Mouse (Mus musculus) lung, postnatal 0 days (tissue): ENCODE results near the gene Pde1a. TPM values are rescaled to one million over a fixed set of nuclear protein-coding genes. Genes with fewer than 3 reads are reported as not detected.

ENCODE experiments used
- ATAC-seq: fragments of 200-750 bp; cut with Nextera tagmentation; 2 replicates; pipeline ENCODE4 v1.8.0; 2017; ENCODE audit warnings: moderate library complexity
- DNase-seq: peaks from one replicate; pipeline ENCODE4 v3.0.0-alpha.2; 2016; ENCODE audit warnings: low spot score
- H3K27ac ChIP-seq: fragments of 300-500 bp; sonication (generic); 2 replicates; pipeline ENCODE4 v1.5.1; 2014; ENCODE audit warnings: antibody characterized with exemption, mild to moderate bottlenecking, low read length, mixed read lengths
- H3K27me3 ChIP-seq: fragments of 300-500 bp; sonication (generic); replicated peaks from 2 replicates; pipeline ENCODE4 v1.6.1; 2014; ENCODE audit warnings: low read length, mixed read lengths; ENCODE audit not compliant: insufficient read depth
- H3K36me3 ChIP-seq: fragments of 300-500 bp; sonication (generic); 2 replicates; pipeline ENCODE4 v1.6.1; 2014; ENCODE audit warnings: low read length, mixed read lengths; ENCODE audit not compliant: insufficient read depth
- H3K4me1 ChIP-seq: fragments of 300-500 bp; sonication (generic); 2 replicates; pipeline ENCODE4 v1.6.1; 2014; ENCODE audit warnings: antibody characterized with exemption, low read depth, low read length, mixed read lengths; ENCODE audit not compliant: insufficient read depth
- H3K4me2 ChIP-seq: fragments of 300-500 bp; sonication (generic); replicated peaks from 2 replicates; pipeline ENCODE4 v1.6.1; 2014; ENCODE audit warnings: low read depth, mild to moderate bottlenecking, low read length, moderate library complexity, mixed read lengths
- H3K4me3 ChIP-seq: fragments of 300-500 bp; sonication (generic); 2 replicates; pipeline ENCODE4 v1.5.1; 2014; ENCODE audit warnings: low read depth, low read length
- H3K9ac ChIP-seq: fragments of 300-500 bp; sonication (generic); replicated peaks from 2 replicates; pipeline ENCODE4 v1.6.1; 2014; ENCODE audit warnings: low read depth, mild to moderate bottlenecking
- H3K9me3 ChIP-seq: fragments of 300-500 bp; sonication (generic); 2 replicates; pipeline ENCODE4 v1.6.1; 2016; ENCODE audit warnings: low read length, mixed read lengths
- CTCF ChIP-seq: IDR thresholded peaks from 2 replicates; pipeline ENCODE4 v1.5.1; 2016; ENCODE audit warnings: antibody characterized with exemption, mild to moderate bottlenecking
- EP300 ChIP-seq: IDR thresholded peaks from 2 replicates; pipeline ENCODE4 v1.6.1; 2016; ENCODE audit warnings: antibody characterized with exemption, mild to moderate bottlenecking, control low read depth
- WGBS: fragments of 180-500 bp; shearing (Covaris S2); extraction: QIAGEN DNeasy Blood & Tissue Kit; methylation state at CpG from one replicate; pipeline ENCODE4 v1.1.7; 2014; 5-methylcytosine and 5-hydroxymethylcytosine counted together
- polyA plus RNA-seq: library from polyadenylated mRNA; unstranded; fragments of >200 nt; fragmentation: Nextera tagmentation; extraction: Ambion mirVana; gene quantifications from 2 replicates; pipeline ENCODE4 v1.2.1, GENCODE M21; 2015

Gene Pde1a
- polyA plus RNA-seq, 1 experiment from 2014 or later: 13.5 TPM

GRCm38 (mm10) chr2:80029051-80029450 lies 100.2 kb downstream of the Pde1a start:
- H3K36me3 ChIP-seq: no peaks in the 10 kb centered on the region
- no peak overlapping the region for H3K9ac ChIP-seq
- no peak overlapping the region for H3K4me3 ChIP-seq
- TF ChIP-seq EP300: no peak
- TF ChIP-seq CTCF: no peak
- H3K27me3 ChIP-seq: no peaks in the 10 kb centered on the region
- no peaks in the 10 kb centered on the region for H3K4me1 ChIP-seq
- H3K27ac ChIP-seq: no peak overlapping the region
- 59% methylated on average over 2 of the region's 2 CpGs for WGBS
- no peak for DNase-seq
- H3K9me3 ChIP-seq: no peaks in the 10 kb centered on the region
- ATAC-seq: no peak
- H3K4me2 ChIP-seq: no peak overlapping the region

GRCm38 (mm10) chr2:80026053-80026452 lies 103.2 kb downstream of the Pde1a start:
- Histone ChIP-seq H3K27ac (no peak overlapping the region), H3K27me3 (no peaks in the 10 kb centered on the region), H3K9ac (no peak overlapping the region), H3K4me2 (no peak overlapping the region), H3K9me3 (no peaks in the 10 kb centered on the region), H3K4me3 (no peak overlapping the region), H3K4me1 (no peaks in the 10 kb centered on the region), H3K36me3 (no peaks in the 10 kb centered on the region)
- 87% methylated on average over 1 of the region's 1 CpGs for WGBS
- ATAC-seq: no peak
- DNase-seq: no peak
- TF ChIP-seq CTCF: no peak
- TF ChIP-seq EP300: no peak

- TF ChIP-seq EP300 (no peak), CTCF (no peak)
- no peak for ATAC-seq
Observed at GRCm38 (mm10) chr2:80025597-80025996, 103.7 kb downstream of the Pde1a start.

GRCm38 (mm10) chr2:80025038-80025437 lies 104.2 kb downstream of the Pde1a start:
- H3K4me3 ChIP-seq: no peak overlapping the region
- H3K27ac ChIP-seq: no peak overlapping the region
- no peak overlapping the region for H3K9ac ChIP-seq
- no peaks in the 10 kb centered on the region for H3K4me1 ChIP-seq
- H3K9me3 ChIP-seq: no peaks in the 10 kb centered on the region
- no peaks in the 10 kb centered on the region for H3K27me3 ChIP-seq
- WGBS: 57% methylated on average over 1 of the region's 1 CpGs
- DNase-seq (peak; percentile 53), ATAC-seq (peak; percentile 38)
- no peak for TF ChIP-seq EP300
- TF ChIP-seq CTCF: no peak
- no peak overlapping the region for H3K4me2 ChIP-seq
- no peaks in the 10 kb centered on the region for H3K36me3 ChIP-seq

More at GRCm38 (mm10) chr2:80025597-80025996, 103.7 kb downstream of the Pde1a start:
- Histone ChIP-seq H3K4me1 (no peaks in the 10 kb centered on the region), H3K27ac (no peak overlapping the region), H3K4me2 (no peak overlapping the region), H3K9ac (no peak overlapping the region), H3K9me3 (no peaks in the 10 kb centered on the region), H3K27me3 (no peaks in the 10 kb centered on the region), H3K36me3 (no peaks in the 10 kb centered on the region), H3K4me3 (no peak overlapping the region)
- WGBS: 46% methylated on average over 1 of the region's 1 CpGs
- peak; percentile 64 for DNase-seq

- ATAC-seq: no peak
- Histone ChIP-seq H3K27ac (no peak overlapping the region), H3K36me3 (no peaks in the 10 kb centered on the region), H3K9me3 (no peaks in the 10 kb centered on the region), H3K27me3 (no peaks in the 10 kb centered on the region), H3K4me2 (no peak overlapping the region), H3K9ac (no peak overlapping the region), H3K4me1 (no peaks in the 10 kb centered on the region), H3K4me3 (no peak overlapping the region)
- TF ChIP-seq EP300: no peak
- TF ChIP-seq CTCF: no peak
- DNase-seq: no peak
- WGBS: 83% methylated on average over 3 of the region's 3 CpGs
Observed at GRCm38 (mm10) chr2:80014161-80014560, 115.1 kb downstream of the Pde1a start.

- TF ChIP-seq EP300 (no peak), CTCF (no peak)
- Histone ChIP-seq H3K4me2 (no peak overlapping the region), H3K36me3 (no peaks in the 10 kb centered on the region), H3K9me3 (no peaks in the 10 kb centered on the region), H3K27me3 (no peaks in the 10 kb centered on the region), H3K4me3 (no peak overlapping the region), H3K27ac (no peak overlapping the region), H3K9ac (no peak overlapping the region), H3K4me1 (no peaks in the 10 kb centered on the region)
- ATAC-seq (peak; percentile 62), DNase-seq (peak; percentile 77)
- WGBS: 46% methylated on average over 4 of the region's 4 CpGs
Observed at GRCm38 (mm10) chr2:80013060-80013459, 116.2 kb downstream of the Pde1a start.

- Histone ChIP-seq H3K9ac (no peak overlapping the region), H3K4me3 (no peak overlapping the region), H3K36me3 (no peaks in the 10 kb centered on the region), H3K9me3 (no peaks in the 10 kb centered on the region), H3K27ac (no peak overlapping the region), H3K27me3 (no peaks in the 10 kb centered on the region), H3K4me1 (no peaks in the 10 kb centered on the region), H3K4me2 (no peak overlapping the region)
- WGBS: 73% methylated on average over 3 of the region's 3 CpGs
- no peak for ATAC-seq
- no peak for DNase-seq
- TF ChIP-seq EP300 (no peak), CTCF (no peak)
Observed at GRCm38 (mm10) chr2:79999168-79999567, 130.1 kb downstream of the Pde1a start.
